Mouse (Mus musculus) yolk sac, embryonic 10.5 days (tissue): ENCODE measurements around the gene Obox8.

Experiments
- DNase-seq: peaks from one replicate; pipeline ENCODE4 v3.0.0-alpha.2; 2017; ENCODE audit warnings: low spot score

Gene Obox8

DNA sequence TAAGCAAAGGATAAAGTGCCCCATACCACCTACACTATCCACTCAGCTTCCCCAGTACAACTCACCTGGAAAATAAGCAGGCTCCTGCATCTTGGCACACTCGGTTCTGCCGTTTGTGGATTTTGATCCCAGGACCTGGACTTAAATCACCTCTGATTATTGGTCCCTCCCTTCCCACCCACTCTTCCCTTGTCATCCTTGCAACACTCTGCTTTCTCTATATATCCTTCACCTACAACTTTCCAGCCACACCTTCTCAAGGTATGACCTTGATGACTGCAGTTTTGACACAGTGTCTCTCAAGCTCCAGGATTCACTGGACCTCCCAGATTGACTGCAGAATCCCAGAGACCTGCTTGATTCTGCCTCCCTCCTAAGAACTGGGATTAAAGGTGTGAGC is at the start of gene Obox8:
Gene Obox8, minus strand, starts transcription at position 101 of the 400 bp plus-strand sequence.
- no peak for DNase-seq

DNA sequence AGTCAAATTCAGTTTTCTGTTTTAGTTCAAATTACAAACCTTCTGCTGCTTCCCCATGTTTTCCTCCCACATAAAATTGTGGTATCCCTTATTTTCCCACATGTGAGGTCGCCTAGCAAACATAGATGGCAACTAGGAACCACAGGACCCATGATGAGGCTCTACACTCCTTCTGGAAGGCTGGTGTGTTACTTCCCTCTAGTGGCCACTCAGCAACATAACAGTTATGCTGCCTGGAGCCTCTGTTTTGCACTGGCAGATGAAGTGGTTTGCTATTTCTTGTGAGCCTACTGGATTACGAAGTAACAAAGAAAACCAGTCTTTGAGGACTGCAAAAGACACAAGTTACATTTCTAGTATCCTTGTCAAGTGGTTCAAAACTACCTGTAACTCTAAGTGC is 16.1 kb downstream of the Obox8 start:
- DNase-seq, result peak; percentile 1

DNA sequence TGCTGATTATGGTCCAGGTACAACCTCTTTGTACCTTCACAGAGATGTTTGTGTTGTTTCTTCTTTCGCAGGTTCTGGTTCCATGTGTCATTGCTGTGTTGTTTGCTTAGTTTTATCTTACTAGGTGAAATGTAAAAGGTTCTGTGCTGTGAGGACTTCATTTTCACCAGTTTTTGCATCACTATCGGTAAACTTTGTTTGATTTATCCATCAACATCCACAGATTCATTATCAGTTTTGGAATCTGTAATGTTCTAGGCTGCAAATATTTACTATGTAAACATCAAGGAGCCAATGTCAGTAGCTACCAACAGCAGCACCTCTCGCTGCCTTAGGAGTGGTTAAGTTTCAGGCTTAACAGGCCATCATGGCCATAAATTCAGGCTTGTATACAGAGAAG is 24.7 kb downstream of the Obox8 start:
- no peak for DNase-seq

DNA sequence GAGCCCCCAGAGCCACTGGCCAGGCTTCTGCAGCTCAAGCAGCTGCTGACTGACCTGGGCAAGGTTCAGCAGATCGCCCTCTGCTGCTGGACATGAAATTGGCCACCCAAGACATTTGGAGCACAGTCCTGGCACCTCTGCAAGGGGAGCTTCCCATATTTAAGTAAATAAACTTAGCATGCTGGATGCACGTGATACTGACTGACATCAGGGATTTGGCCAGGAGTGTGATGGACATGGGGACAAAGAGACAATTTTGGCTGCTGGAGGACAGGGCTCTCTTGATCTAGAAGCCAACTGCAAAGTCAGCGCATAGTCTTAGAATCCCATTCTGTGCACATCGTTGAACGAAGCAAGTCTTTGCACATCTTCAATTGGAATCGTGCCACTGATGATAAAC is 25.8 kb downstream of the Obox8 start:
- no peak for DNase-seq
